Mouse (Mus musculus) embryo, embryonic 11 days (tissue): Measurements from ENCODE around the gene Zfp931.
"Not testable (repeated sequence)": the region's sequence is repeated elsewhere in the genome, so short reads cannot be mapped to it uniquely, and the experiment has no call there.

ENCODE experiments used
- DNase-seq: peaks from one replicate; pipeline ENCODE4 v3.0.0-alpha.2; 2015

Gene Zfp931

GRCm38 (mm10) chr2:178078166-178078717 is at the start of gene Zfp931:
Zfp931 (minus strand) TSS chr2:178078476.
- not testable (repeated sequence) for DNase-seq

DNA sequence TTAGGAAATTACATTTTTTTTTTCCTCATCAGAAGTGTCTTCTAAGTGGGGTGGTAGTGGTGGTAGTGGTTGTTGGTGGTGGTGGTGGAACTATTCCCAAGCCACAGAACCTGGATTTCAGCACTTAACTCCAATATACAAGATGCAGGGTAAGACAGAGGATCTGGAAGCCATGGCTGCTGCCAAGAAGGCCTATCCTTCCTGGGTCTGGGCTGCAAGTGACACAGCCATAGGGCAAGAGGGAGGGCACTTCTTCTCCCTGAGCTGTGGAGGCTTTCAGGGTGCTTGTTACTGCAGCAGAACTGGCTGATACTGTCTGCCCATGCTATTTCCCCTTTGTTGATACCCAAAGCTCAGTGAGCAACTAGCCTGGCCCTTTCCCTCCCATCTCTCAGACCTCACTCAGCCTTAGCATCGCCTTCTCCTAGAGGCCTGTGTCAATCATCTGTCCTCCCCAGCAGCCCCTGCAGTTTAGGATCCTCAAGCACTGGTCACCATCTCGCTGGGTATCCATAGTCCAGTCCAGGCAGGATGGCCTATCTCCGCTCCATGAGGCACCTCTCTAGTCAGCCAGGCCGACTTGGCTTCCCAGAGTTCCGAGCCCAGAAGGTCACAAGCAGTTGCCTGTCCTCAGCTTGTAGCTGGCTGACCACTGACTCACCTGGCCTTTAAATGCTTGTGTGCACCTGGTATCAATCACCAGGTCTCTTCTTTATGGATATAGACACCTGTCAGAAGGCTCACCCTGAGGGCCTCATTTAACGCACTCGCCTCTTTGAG is 48.0 kb upstream of the Zfp931 start:
- no peak for DNase-seq

GRCm38 (mm10) chr2:178125427-178125826 is 47.2 kb upstream of the Zfp931 start:
- DNase-seq, result no peak

- DNase-seq, result no peak
Observed at GRCm38 (mm10) chr2:178123466-178123865, 45.2 kb upstream of the Zfp931 start.

- DNase-seq, result peak; percentile 57
Observed at GRCm38 (mm10) chr2:178121946-178122665, 43.8 kb upstream of the Zfp931 start.

DNA sequence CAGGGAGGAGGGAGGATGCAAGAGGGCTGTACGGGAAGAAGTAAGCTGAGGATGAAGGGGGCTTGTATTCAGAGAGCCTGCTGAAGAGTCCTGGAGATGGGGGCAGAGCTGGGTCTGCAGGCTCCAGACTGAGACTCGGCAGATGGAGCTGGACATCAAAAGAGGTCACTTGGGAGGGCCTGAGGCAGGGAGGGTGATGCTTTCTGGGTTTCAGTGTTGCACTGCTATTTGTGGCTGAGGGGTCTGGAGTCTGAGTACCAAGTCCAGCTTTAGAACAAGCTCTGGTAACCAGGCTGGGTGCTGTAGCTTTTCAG is 43.1 kb upstream of the Zfp931 start:
- no peak for DNase-seq

DNA sequence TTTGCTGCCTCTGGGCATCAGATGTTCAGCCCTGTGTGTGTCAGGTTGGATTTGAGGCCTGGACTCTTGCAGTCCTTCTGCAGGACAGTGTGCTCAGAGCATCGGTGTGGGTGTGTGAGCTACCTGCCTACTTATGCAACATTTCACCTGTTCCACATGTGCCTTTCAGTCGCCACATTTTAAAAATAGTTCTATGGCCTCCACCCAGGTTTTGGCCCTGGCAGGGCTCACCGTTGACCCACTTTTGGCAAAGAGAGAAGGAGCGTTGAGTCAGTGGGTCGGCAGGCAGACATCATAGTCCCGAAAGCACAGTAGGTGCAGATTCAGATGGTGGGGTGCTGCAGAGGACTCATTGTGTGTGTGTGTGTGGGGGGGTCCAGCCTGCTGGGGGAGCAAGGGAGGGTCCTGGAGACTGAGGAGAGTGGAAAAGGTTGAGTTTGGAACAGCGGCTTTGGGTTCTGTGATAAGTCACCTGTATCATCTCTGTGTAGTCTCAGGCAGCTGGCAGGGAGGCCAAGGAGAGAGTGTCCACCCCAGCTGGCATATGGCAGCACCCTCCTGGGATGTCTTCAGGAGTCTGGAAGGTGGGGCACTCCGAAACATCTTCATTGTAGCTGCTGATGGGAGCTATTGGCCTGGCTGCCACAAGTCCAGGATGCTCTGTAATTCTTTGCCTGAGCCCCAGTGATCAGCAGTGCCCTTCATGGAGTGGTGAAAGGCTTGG is 42.5 kb upstream of the Zfp931 start:
- no peak for DNase-seq

DNA sequence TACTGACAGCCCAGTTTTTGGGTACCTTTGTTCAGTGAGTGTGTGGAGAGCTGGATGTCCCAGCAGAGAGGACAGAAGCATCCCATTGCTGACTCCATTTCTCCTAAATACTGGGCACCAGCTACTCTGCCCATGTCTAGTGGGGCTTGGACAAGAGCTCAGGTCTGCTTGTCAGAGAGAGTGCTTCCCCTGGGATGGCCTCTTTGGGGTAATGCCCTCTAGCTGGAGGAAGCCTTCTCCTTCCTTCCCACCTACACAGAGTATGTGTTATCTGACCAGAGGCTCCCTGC is 42.0 kb upstream of the Zfp931 start:
- DNase-seq, result no peak

DNA sequence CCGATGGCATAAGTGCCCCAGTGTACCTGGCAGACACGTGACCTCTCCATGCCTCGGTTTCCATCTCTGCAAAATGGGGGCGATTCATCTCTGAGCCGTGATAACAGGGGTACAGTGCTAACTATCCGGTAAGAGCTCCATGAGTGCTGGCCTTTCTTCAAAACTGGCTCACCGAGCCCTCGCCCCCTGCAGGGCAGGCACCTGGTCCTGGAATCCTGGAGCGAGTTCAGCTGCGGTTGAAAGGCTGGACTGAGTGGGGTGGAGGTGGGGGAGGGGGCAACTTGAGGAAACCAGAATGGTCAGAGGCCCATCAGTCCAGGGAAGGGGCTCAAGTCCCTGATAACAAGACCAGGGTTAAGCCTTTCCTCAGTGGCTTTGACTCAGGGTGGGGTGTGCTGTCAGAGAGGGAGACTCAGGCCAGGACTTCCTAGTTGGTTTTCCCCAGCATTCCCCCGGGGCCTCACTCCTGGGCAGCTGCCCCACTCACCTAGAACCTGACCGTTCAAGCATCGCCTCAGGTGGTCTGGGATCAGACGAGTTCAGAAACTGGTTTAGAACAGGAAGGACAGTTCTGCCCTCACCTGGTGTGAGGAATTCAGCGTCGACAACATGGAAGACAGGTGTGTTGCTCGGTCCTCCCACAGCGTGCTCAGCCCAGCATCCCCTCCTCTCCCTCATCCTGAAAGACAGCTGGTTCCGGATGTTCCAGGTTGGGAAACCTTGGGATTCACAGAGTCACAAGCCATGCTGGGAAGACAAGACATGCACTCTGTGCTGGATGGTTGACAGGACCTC is 41.5 kb upstream of the Zfp931 start:
- DNase-seq, result no peak

DNA sequence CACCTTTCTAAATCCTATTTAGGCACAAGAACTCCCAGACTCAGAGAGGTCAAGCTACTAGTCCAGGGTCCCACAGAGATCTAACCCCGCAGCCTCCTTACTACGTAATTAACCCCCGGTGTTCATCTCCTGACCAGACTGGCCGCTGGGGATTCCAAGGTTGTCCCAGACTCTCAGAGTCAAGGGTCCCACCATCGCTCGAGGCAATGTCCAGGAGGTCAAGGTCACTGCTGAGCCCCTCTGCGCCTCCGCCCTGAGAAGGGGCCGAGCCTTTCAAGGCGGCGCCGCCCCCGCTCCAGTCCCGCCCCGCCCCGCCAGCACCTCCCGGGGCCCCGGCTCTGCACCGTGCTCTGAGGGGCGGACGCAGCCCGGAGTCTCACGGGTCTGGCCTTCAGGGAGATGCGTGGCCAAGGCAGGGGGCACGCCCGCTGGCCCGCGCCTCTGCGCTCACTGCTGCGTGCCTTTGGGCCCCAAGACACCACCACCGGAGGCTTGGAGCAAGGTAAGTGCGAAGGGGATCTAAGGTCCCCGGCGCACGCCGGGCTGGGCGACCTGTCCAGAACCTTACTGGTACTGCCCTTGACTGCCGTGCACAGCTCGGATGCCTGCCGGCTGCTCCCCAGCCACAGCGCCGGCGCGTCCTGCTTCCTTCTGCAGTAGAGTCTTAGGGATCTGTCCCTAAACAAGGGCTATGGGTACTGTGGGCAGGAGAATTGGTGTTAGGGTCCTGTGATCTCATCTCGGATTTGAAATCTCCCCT is 40.7 kb upstream of the Zfp931 start, which contains the start of gene Phactr3:
Phactr3 (plus strand) TSS at position 175 of the 760 bp plus-strand sequence.
- peak; percentile 45 for DNase-seq

GRCm38 (mm10) chr2:178117946-178118345 is 39.7 kb upstream of the Zfp931 start:
- peak; percentile 82 for DNase-seq

GRCm38 (mm10) chr2:178101957-178102356 is 23.7 kb upstream of the Zfp931 start:
- peak; percentile 76 for DNase-seq

DNA sequence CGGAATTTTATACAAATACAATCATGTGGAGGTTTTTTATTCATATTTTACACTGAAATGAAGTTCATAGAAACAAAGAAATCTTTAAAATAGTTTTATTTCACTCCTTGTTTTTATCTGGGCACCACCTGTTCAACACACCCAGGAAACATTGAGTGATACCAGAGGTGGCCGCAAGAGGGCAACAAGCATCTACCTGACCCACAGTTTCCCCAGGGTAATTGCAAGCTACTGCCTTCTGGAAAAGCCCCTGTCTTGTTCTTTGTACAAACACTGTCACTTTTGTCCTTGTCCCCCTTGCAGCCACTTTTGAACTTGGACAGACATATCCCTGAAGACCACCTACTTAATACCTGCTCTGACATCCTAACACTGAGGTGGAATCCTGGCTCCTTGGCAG is 19.7 kb upstream of the Zfp931 start:
- peak; percentile 66 for DNase-seq

GRCm38 (mm10) chr2:178089586-178089985 is 11.3 kb upstream of the Zfp931 start:
- DNase-seq, result no peak

GRCm38 (mm10) chr2:178058195-178058594 is 20.1 kb downstream of the Zfp931 start:
- DNase-seq, result peak; percentile 57

GRCm38 (mm10) chr2:178027601-178028000 is 50.7 kb downstream of the Zfp931 start:
- DNase-seq, result not testable (repeated sequence)

DNA sequence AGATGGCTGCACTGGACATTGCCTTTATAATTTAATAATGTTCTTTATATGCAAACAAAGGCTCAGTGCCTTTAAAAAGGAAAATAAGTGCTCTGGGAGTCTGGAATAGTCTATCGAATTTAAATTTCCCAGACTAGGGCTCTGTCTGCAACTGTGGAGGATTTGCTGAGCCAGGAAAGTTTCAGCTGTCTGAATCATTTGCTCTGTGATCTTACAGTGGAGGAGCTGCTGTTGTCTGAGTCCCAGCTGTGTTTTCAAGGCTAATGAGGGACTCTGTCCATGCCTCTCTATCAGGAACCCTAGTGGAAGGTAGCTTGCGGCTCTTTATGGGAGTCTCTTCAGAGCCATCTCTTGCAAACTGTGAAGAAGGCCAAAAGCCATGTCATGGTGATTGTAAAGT is 54.4 kb downstream of the Zfp931 start:
- DNase-seq, result peak; percentile 0

- peak; percentile 43 for DNase-seq
Observed at GRCm38 (mm10) chr2:178023011-178023611, 55.2 kb downstream of the Zfp931 start, which contains the start of gene Zfp971. Zfp971 (plus strand) TSS chr2:178023284.

GRCm38 (mm10) chr2:178020773-178021172 is 57.5 kb downstream of the Zfp931 start:
- not testable (repeated sequence) for DNase-seq

- not testable (repeated sequence) for DNase-seq
Observed at GRCm38 (mm10) chr2:178019486-178019885, 58.8 kb downstream of the Zfp931 start.
